Mouse (Mus musculus): ENCODE results near the gene Polg.

DNA sequence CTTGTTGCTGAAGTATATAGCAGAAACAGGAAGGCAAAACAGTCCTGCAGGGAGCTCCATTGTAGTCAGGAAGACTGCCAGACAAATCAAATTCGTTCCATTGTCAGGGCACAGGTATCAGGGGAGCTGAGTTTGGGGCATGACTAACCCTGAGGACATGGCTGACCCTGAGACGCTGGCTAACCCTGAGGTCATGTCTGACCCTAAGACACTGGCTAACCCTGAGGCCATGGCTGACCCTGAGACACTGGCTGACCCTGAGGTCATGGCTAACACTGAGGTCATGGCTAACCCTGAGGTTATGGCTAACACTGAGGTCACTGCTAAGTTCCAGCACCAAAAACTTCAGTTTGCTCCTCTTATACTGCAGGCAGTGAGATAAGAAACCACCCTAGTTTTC lies 26.1 kb downstream of the Polg start:
- TF ChIP-seq CTCF (IDR thresholded peaks at IDR 0.05; ENCODE audit: extremely low read depth, insufficient read depth, insufficient read length, insufficient replicate concordance) (no peak), POLR2A (IDR thresholded peaks at IDR 0.05; ENCODE audit: low read depth, low read length) (no peak)

Data from spleen, adult 2 months (tissue).